Mouse (Mus musculus) hindbrain, embryonic 14.5 days (tissue): Measurements from ENCODE around the gene Arid5b. TPM values are rescaled to one million over a fixed set of nuclear protein-coding genes. Genes with fewer than 3 reads are reported as not detected.
A peak's percentile ranks its signal among the peaks of the same experiment; 100 is the strongest.

Source experiments
- ATAC-seq: fragments of 200-750 bp; cut with Nextera tagmentation; 2 replicates; pipeline ENCODE4 v1.8.0; 2017; ENCODE audit warnings: moderate number of reproducible peaks, mild to moderate bottlenecking, moderate TSS enrichment, moderate library complexity; ENCODE audit not compliant: low FRiP score
- DNase-seq: peaks from one replicate; pipeline ENCODE4 v3.0.0-alpha.2; 2015; ENCODE audit warnings: low spot score
- H3K27ac ChIP-seq: fragments of 300-500 bp; sonication (generic); 2 replicates; pipeline ENCODE4 v1.5.1; 2014; ENCODE audit warnings: mild to moderate bottlenecking, moderate library complexity
- H3K27me3 ChIP-seq: fragments of 300-500 bp; sonication (generic); 2 replicates; pipeline ENCODE4 v1.6.1; 2014; ENCODE audit warnings: mild to moderate bottlenecking, low read length, mixed read lengths; ENCODE audit not compliant: control insufficient read depth, insufficient read depth
- H3K36me3 ChIP-seq: fragments of 300-500 bp; sonication (generic); replicated peaks from 2 replicates; pipeline ENCODE4 v1.6.1; 2014; ENCODE audit not compliant: control insufficient read depth, insufficient read depth
- H3K4me1 ChIP-seq: fragments of 300-500 bp; sonication (generic); replicated peaks from 2 replicates; pipeline ENCODE4 v1.6.1; 2014; ENCODE audit warnings: antibody characterized with exemption, low read length, mixed read lengths; ENCODE audit not compliant: control insufficient read depth, insufficient read depth
- H3K4me2 ChIP-seq: fragments of 300-500 bp; sonication (generic); replicated peaks from 2 replicates; pipeline ENCODE4 v1.6.1; 2014; ENCODE audit warnings: mild to moderate bottlenecking, moderate library complexity
- H3K4me3 ChIP-seq: fragments of 300-500 bp; sonication (generic); replicated peaks from 2 replicates; pipeline ENCODE4 v1.5.1; 2014; ENCODE audit warnings: mild to moderate bottlenecking, low read length
- H3K9ac ChIP-seq: fragments of 300-500 bp; sonication (generic); 2 replicates; pipeline ENCODE4 v1.6.1; 2014
- H3K9me3 ChIP-seq: fragments of 300-500 bp; sonication (generic); 2 replicates; pipeline ENCODE4 v1.6.1; 2016; ENCODE audit warnings: low read length; ENCODE audit not compliant: control insufficient read depth
- WGBS: fragments of 180-500 bp; shearing (Covaris S2); extraction: QIAGEN DNeasy Blood & Tissue Kit; methylation state at CpG from one replicate; pipeline ENCODE4 v1.1.7; 2014; 5-methylcytosine and 5-hydroxymethylcytosine counted together
- polyA plus RNA-seq: library from polyadenylated mRNA; unstranded; fragments of >200 nt; fragmentation: Nextera tagmentation; extraction: Ambion mirVana; gene quantifications from 2 replicates; pipeline ENCODE4 v1.2.1, GENCODE M21; 2014

Gene Arid5b
- polyA plus RNA-seq, 1 experiment from 2014 or later = 21.0 TPM

DNA sequence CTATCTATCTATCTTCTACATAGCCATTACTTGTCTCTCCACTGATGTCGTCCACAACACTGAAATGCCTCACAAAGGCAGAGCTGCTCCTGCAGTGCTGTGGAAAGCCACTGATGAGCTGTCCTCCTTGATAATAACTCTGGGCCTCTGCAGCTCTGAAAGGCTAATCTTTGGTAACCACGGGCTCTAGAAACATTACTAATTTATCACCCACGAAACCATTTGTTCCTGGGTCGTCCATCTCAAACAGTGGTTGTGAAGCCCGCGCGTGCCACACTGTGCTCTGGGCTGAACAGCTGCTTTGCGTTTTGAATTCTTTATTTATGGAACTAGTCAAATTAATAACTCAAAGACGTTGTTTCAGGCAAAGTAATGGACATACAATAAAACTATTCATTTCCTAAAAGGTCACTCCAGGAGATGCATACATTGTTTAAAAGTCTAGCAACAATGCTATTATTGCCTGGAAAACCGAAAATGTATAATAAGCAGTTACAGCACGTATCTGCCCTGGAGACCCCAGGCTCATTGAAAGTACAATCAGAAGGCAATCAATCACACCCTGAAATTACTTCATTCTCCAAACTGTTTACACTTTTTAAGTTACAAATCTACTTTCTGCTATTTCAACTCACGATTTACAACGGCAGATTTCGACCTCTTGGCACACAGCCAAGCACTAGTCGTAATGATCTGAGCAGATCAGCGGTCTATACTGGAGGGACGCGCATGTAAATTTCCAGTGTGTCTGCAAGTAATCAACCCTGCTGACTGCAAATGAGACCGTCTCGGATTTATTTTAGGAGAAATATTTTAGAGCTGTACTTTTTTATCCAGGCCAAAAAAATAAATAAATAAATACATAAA lies 70.5 kb downstream of the Arid5b start:
- Histone ChIP-seq H3K4me1 (peaks cover 29% of the 10 kb centered on the region), H3K9ac (no peak overlapping the region), H3K27ac (peak overlapping the region; percentile 49), H3K27me3 (no peaks in the 10 kb centered on the region), H3K4me3 (peak overlapping the region; percentile 15), H3K9me3 (no peaks in the 10 kb centered on the region), H3K36me3 (no peaks in the 10 kb centered on the region), H3K4me2 (peak overlapping the region; percentile 43)
- 12% methylated on average over 20 of the region's 20 CpGs for WGBS
- ATAC-seq (peak; percentile 60; the same call in 1 of the 2 replicates), DNase-seq (peak; percentile 75)

DNA sequence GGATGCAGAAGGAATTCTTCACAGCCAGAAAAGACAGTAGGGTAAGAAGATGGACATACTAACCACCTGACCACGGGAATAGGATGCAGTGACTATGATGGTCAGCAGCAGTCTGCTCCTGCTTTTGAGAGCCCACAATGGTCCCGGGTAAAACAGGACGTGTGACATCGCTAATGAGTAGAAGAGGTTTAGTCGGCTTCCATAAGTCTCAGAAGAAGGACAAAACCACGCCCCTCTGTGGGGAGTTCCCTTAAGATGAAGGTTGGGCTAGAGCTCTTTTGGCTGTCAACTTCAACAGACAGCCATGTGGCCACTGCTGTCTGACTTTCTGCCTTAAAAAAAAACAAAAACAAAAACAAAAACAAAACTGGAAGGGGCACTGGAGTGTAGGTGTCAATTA lies 74.1 kb downstream of the Arid5b start:
- H3K4me3 ChIP-seq = no peak overlapping the region
- H3K36me3 ChIP-seq = no peaks in the 10 kb centered on the region
- H3K27me3 ChIP-seq = no peaks in the 10 kb centered on the region
- peaks cover 18% of the 10 kb centered on the region for H3K4me1 ChIP-seq
- H3K9me3 ChIP-seq = no peaks in the 10 kb centered on the region
- H3K9ac ChIP-seq = no peak overlapping the region
- ATAC-seq = no peak
- DNase-seq = no peak
- no peak overlapping the region for H3K27ac ChIP-seq
- WGBS = 84% methylated on average over 6 of the region's 6 CpGs
- no peak overlapping the region for H3K4me2 ChIP-seq

DNA sequence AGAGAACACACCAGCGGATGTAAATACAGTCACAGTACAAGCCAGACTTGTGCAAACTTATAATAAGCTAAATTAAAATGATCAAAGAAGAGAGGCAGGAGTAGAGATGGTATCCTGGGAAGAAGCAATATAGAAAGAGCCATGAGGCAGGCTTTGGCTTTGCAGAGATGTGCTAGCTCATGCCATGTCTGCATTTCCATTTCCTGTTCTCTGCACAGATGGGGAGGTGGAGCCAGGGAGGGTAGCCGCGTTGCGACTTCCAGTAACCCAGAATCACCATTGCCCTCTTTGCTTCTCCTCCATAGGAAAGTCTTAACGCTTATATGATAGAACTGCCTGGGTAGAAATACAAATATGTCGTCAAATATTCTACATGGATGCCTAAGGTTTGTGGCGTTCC lies 74.7 kb downstream of the Arid5b start:
- 92% methylated on average over 7 of the region's 7 CpGs for WGBS

DNA sequence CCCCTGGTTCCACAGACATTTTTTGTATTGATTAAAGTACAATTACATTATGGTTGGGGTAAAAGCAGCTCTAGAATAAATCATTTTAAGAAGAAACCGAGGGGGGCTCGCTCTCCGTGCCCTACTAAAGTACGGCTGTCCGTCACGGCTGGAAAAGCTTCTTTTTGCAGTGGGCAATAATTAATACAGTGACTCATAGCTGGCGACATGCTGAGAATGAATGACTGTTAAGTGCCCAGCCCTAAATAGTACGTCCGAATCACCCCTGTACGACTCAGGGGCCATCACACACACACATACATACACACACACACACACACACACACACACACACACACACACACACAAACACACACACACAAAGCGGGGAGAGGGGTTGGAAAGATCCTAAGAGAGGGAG lies 75.2 kb downstream of the Arid5b start:
- H3K9me3 ChIP-seq = no peaks in the 10 kb centered on the region
- H3K9ac ChIP-seq = no peak overlapping the region
- WGBS = 65% methylated on average over 11 of the region's 11 CpGs
- DNase-seq = no peak
- no peaks in the 10 kb centered on the region for H3K27me3 ChIP-seq
- H3K4me1 ChIP-seq = peaks cover 8% of the 10 kb centered on the region
- H3K4me2 ChIP-seq = no peak overlapping the region
- H3K27ac ChIP-seq = no peak overlapping the region
- H3K4me3 ChIP-seq = no peak overlapping the region
- no peaks in the 10 kb centered on the region for H3K36me3 ChIP-seq
- no peak for ATAC-seq

More for the DNA sequence above, 74.7 kb downstream of the Arid5b start:
- no peak for DNase-seq
- no peak overlapping the region for H3K27ac ChIP-seq
- H3K9ac ChIP-seq = no peak overlapping the region
- peaks cover 13% of the 10 kb centered on the region for H3K4me1 ChIP-seq
- no peak overlapping the region for H3K4me3 ChIP-seq
- no peaks in the 10 kb centered on the region for H3K27me3 ChIP-seq
- no peaks in the 10 kb centered on the region for H3K36me3 ChIP-seq
- H3K4me2 ChIP-seq = no peak overlapping the region
- H3K9me3 ChIP-seq = no peaks in the 10 kb centered on the region
- ATAC-seq = no peak

DNA sequence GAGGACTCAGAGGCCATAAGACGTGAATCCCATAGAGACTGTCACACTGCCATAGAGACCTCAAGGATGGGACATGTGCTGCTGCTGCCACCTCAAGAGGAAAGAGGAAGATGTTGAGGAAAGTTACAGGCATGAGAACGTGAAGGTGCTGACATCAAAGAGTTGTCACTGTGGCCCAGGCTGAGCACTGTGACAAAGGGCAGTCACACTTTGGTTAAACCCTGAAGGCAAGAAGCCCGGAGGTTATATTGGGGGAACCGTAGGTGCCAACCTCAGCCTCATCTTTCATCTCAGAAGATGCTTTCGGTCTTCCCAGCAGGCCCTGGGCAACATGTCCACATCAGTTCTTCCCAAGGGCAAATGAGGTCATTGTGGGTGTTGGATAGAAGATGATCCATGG lies 79.1 kb downstream of the Arid5b start:
- no peak for ATAC-seq
- Histone ChIP-seq H3K27ac (no peak overlapping the region), H3K4me3 (no peak overlapping the region), H3K27me3 (no peaks in the 10 kb centered on the region), H3K4me1 (no peaks in the 10 kb centered on the region; the same call in 1 of the 2 replicates), H3K9ac (no peak overlapping the region), H3K9me3 (no peaks in the 10 kb centered on the region), H3K4me2 (no peak overlapping the region), H3K36me3 (no peaks in the 10 kb centered on the region)
- no peak for DNase-seq
- 95% methylated on average over 5 of the region's 5 CpGs for WGBS

DNA sequence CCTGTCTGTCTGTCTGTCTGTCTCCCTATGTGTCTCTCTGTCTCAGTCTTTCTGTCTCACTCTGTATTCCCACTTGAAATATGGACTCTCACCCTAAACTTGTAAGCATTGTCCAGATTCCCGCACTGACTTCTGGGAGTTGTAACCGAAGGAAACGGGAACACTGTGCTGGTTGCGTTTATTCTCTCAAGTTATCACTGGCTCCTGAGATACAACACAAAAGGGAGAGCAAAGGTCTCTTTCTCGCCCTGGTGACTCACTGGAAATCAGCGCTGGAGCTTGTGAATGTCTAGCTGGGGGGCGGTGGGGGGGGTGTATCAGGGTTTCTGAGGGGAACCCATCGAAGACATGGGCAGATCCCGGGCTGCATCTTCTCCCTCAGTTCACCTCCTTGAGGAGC lies 82.2 kb downstream of the Arid5b start:
- Histone ChIP-seq H3K9ac (no peak overlapping the region), H3K4me1 (peaks cover 26% of the 10 kb centered on the region), H3K4me2 (no peak overlapping the region), H3K36me3 (no peaks in the 10 kb centered on the region), H3K27ac (no peak overlapping the region), H3K27me3 (no peaks in the 10 kb centered on the region), H3K4me3 (no peak overlapping the region), H3K9me3 (no peaks in the 10 kb centered on the region)
- DNase-seq = no peak
- no peak for ATAC-seq
- WGBS = 70% methylated on average over 9 of the region's 9 CpGs

DNA sequence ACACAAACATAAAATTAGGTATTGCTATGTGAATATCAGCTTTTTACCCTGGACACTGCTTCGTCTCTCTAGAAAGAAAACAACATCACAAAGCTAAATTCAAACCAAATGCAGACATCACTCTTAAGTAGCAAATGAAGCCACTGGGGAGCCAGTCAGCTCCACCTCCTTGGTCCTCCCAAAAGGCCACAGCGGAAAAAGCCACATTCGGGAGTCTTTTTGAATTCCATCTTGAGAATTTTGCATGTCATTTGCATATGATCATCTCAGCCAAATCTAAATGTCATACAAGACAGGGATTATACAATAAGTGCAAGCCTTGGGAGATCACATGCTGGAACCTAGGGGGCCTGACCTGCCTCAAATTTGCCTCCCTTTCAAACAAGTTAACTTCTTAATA lies 85.0 kb downstream of the Arid5b start:
- Histone ChIP-seq H3K36me3 (no peaks in the 10 kb centered on the region), H3K27ac (no peak overlapping the region), H3K9ac (no peak overlapping the region), H3K27me3 (no peaks in the 10 kb centered on the region), H3K4me2 (no peak overlapping the region), H3K9me3 (no peaks in the 10 kb centered on the region), H3K4me1 (peaks cover 36% of the 10 kb centered on the region), H3K4me3 (no peak overlapping the region)
- WGBS = 30% methylated on average over 3 of the region's 3 CpGs
- no peak for DNase-seq
- ATAC-seq = no peak

DNA sequence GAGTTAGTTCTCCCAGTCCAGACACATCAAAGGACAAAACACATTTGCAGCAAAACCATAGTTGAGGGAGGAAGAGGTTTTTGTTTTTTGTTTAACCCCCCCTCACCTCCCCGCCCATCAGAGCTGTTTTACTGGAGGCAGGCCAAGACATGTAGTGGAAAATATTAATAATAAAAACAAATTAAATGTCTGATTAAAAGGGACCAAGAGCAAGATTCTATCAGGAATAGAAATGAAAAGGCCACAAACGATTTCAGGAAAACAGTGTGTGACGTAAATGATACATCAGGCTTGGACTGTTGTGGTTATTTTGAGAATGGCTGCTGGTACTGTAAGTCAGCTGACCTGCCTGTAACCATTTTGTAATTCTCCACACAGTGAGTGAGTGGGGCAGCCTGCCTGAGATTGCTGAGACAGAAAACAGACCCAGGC lies 85.7 kb downstream of the Arid5b start:
- H3K36me3 ChIP-seq = no peaks in the 10 kb centered on the region
- peaks cover 36% of the 10 kb centered on the region for H3K4me1 ChIP-seq
- ATAC-seq (no peak), DNase-seq (no peak)
- WGBS = 22% methylated on average over 3 of the region's 3 CpGs
- H3K9ac ChIP-seq = no peak overlapping the region
- no peak overlapping the region for H3K4me3 ChIP-seq
- peak overlapping the region; percentile 39 for H3K4me2 ChIP-seq
- H3K9me3 ChIP-seq = no peaks in the 10 kb centered on the region
- peak overlapping the region; percentile 71 for H3K27ac ChIP-seq
- H3K27me3 ChIP-seq = no peaks in the 10 kb centered on the region

DNA sequence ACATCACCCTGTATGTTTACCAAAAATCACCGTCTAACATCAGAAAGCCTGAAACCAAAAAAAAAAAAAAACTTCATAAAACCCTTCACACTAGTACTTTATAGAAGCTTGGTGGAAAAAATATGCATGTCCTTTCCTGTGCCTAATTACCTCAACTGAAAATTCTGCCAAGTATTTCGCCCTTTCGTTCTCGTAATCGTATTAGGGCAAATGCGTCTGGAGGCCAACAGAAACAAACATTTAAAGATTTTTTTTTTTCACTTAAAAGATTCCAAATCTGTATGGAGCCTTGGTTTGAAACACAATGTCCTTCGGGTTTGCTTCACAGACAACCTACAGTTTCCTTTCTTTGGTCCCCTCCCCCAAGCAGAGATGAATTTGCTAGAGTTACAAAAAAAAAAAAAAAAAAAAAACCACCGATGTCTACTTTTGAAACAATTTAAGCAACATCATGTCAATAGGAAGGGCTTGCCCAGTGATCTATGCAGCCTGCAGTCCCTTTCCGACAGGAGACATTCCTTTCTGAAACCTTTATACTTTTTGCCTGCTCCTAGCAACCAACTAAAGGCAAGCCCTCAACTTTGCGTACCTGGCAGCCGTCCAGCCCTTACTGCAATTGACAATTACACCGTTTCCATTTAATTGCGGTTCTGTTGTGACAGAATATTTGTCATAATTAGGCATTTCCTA lies 86.7 kb downstream of the Arid5b start:
- no peaks in the 10 kb centered on the region for H3K27me3 ChIP-seq
- peak overlapping the region; percentile 39 for H3K4me2 ChIP-seq
- peak; percentile 56 for DNase-seq
- H3K27ac ChIP-seq = peak overlapping the region; percentile 71
- no peaks in the 10 kb centered on the region for H3K36me3 ChIP-seq
- H3K4me1 ChIP-seq = peaks cover 36% of the 10 kb centered on the region
- WGBS = 17% methylated on average over 13 of the region's 13 CpGs
- peak overlapping the region; percentile 5; the same call in 1 of the 2 replicates for H3K4me3 ChIP-seq
- no peak for ATAC-seq
- H3K9ac ChIP-seq = no peak overlapping the region
- no peaks in the 10 kb centered on the region for H3K9me3 ChIP-seq
